ENCODE assay signal across 20 mouse cellular contexts in genomic region chr6:30600033-30600432, GRCm38 (mm10). TPM values are rescaled to one million over a fixed set of nuclear protein-coding genes. Genes with fewer than 3 reads are reported as not detected.
DNase-seq lines count a peak whose midpoint lies in the region; ATAC-seq and TF ChIP-seq lines count a peak whose summit lies in the region.
"Had no signal": no experiment of that assay in that cellular context is flagged by ENCODE, and none has a peak within 500 bp of the region (broad histone marks: within the 10 kb centered on the region; RNA-seq: fewer than 3 reads in every experiment).

No protein-coding gene starts in this region.

- H3K27me3 ChIP-seq in liver, embryonic 15.5 days = no peaks in the 10 kb centered on the region
- H3K27me3 ChIP-seq in liver, postnatal 0 days (ENCODE audit: insufficient read depth, low read length) = no peaks in the 10 kb centered on the region
- no peaks in the 10 kb centered on the region for H3K27me3 ChIP-seq in kidney, embryonic 14.5 days (ENCODE audit: control insufficient read depth, insufficient read depth, low read length)
- H3K27me3 ChIP-seq: heart, embryonic 15.5 days; hindbrain, embryonic 12.5 days; liver, embryonic 13.5 days; stomach, embryonic 15.5 days had no signal

- no peak overlapping the region for H3K4me2 ChIP-seq in liver, embryonic 15.5 days
- no peak overlapping the region for H3K4me2 ChIP-seq in liver, postnatal 0 days (ENCODE audit: low read depth, low read length)
- no peak overlapping the region for H3K4me2 ChIP-seq in kidney, embryonic 14.5 days (replicated peaks; ENCODE audit: low read depth, low read length)
- H3K4me2 ChIP-seq: heart, embryonic 15.5 days; hindbrain, embryonic 12.5 days; liver, embryonic 13.5 days; stomach, embryonic 15.5 days had no signal

- no peak for TF ChIP-seq EP300 in liver, postnatal 0 days (IDR thresholded peaks at IDR 0.05; ENCODE audit: low read depth)

- no peaks in the 10 kb centered on the region; the same call in 1 of the 2 replicates for H3K4me1 ChIP-seq in liver, embryonic 15.5 days (replicated peaks)
- H3K4me1 ChIP-seq in liver, postnatal 0 days (ENCODE audit: insufficient read depth) = no peaks in the 10 kb centered on the region
- peaks cover 22% of the 10 kb centered on the region for H3K4me1 ChIP-seq in kidney, embryonic 14.5 days (ENCODE audit: control insufficient read depth, insufficient read depth, low read length)
- H3K4me1 ChIP-seq: heart, embryonic 15.5 days; liver, embryonic 13.5 days had no signal

- WGBS in liver, embryonic 15.5 days (ENCODE audit: insufficient replicate concordance) = 44% methylated on average over 3 of the region's 3 CpGs
- 41% methylated on average over 3 of the region's 3 CpGs for WGBS in liver, postnatal 0 days (ENCODE audit: insufficient replicate concordance)
- 19% methylated on average over 3 of the region's 3 CpGs for WGBS in kidney, embryonic 14.5 days

- peak; percentile 28 for DNase-seq in adrenal gland, adult 2 months
- no peak for DNase-seq in adrenal gland, adult 18-20 months (ENCODE audit: low spot score in 2 of 2)
- DNase-seq in liver, postnatal 0 days = no peak
- peak; percentile 70 for DNase-seq in yolk sac, embryonic 10.5 days (ENCODE audit: low spot score)
- no peak for DNase-seq in left cerebral cortex, adult 9 months (ENCODE audit: low spot score in 2 of 2)
- DNase-seq: cerebellum, adult 18-20 months; layer of hippocampus, adult 9-11 months; liver, embryonic 13.5 days; lung, postnatal 14 days had no signal

- no peaks in the 10 kb centered on the region for H3K9me3 ChIP-seq in liver, embryonic 15.5 days (replicated peaks)
- H3K9me3 ChIP-seq in liver, postnatal 0 days (ENCODE audit: low read length) = no peaks in the 10 kb centered on the region
- no peaks in the 10 kb centered on the region for H3K9me3 ChIP-seq in kidney, embryonic 14.5 days (ENCODE audit: control insufficient read depth, low read length)
- H3K9me3 ChIP-seq: heart, embryonic 15.5 days; hindbrain, embryonic 12.5 days; liver, embryonic 13.5 days; stomach, embryonic 15.5 days had no signal

- no peaks in the 10 kb centered on the region for H3K36me3 ChIP-seq in liver, embryonic 15.5 days (replicated peaks)
- H3K36me3 ChIP-seq in liver, postnatal 0 days (replicated peaks; ENCODE audit: insufficient read depth, low read length) = no peaks in the 10 kb centered on the region
- H3K36me3 ChIP-seq in kidney, embryonic 14.5 days (ENCODE audit: control insufficient read depth, insufficient read depth, low read length) = no peaks in the 10 kb centered on the region
- H3K36me3 ChIP-seq: heart, embryonic 15.5 days; hindbrain, embryonic 12.5 days; liver, embryonic 13.5 days; stomach, embryonic 15.5 days had no signal

- H3K9ac ChIP-seq in liver, embryonic 15.5 days = no peak overlapping the region
- no peak overlapping the region for H3K9ac ChIP-seq in liver, postnatal 0 days (replicated peaks)
- H3K9ac ChIP-seq in kidney, embryonic 14.5 days (ENCODE audit: low read depth, low read length) = no peak overlapping the region
- H3K9ac ChIP-seq: heart, embryonic 15.5 days; hindbrain, embryonic 12.5 days; liver, embryonic 13.5 days; stomach, embryonic 15.5 days had no signal

- H3K27ac ChIP-seq in liver, embryonic 15.5 days (replicated peaks) = no peak overlapping the region
- no peak overlapping the region for H3K27ac ChIP-seq in liver, postnatal 0 days (ENCODE audit: low read depth)
- peak overlapping the region; percentile 63; the same call in 1 of the 2 replicates for H3K27ac ChIP-seq in kidney, embryonic 14.5 days (ENCODE audit: low read depth, low read length)
- H3K27ac ChIP-seq: heart, embryonic 15.5 days; hindbrain, embryonic 12.5 days; stomach, embryonic 15.5 days had no signal

- 0 out of 2 replicates have a peak, but pooled peaks have one; percentile 28 for ATAC-seq in liver, embryonic 15.5 days (ENCODE audit: insufficient read depth)
- ATAC-seq in liver, postnatal 0 days = no peak
- peak; percentile 71 for ATAC-seq in kidney, embryonic 14.5 days (ENCODE audit: low FRiP score, low TSS enrichment)
- ATAC-seq in CD4-positive, CD25-positive, alpha-beta regulatory T cell, adult 4 months = no peak
- ATAC-seq: activated CD4-positive, CD25-positive, alpha-beta regulatory T cell, adult 4 months; intestine, embryonic 16.5 days had no signal

- H3K4me3 ChIP-seq in liver, embryonic 15.5 days (replicated peaks) = no peak overlapping the region
- no peak overlapping the region for H3K4me3 ChIP-seq in liver, postnatal 0 days (ENCODE audit: low read depth, low read length)
- H3K4me3 ChIP-seq in kidney, embryonic 14.5 days (ENCODE audit: low read length) = no peak overlapping the region
- H3K4me3 ChIP-seq: heart, embryonic 15.5 days; hindbrain, embryonic 12.5 days; liver, embryonic 13.5 days; stomach, embryonic 15.5 days had no signal

- no peak for TF ChIP-seq CTCF in liver, postnatal 0 days (IDR thresholded peaks at IDR 0.05; ENCODE audit: low read depth)

RNA-seq across cellular contexts. Expression of gene Cpa5, which starts 10.8 kb away (rescaled TPM):
- total RNA-seq in adrenal gland, adult 2 months (2021) = not detected
- polyA plus RNA-seq in adrenal gland, adult 2 months (2012; rRNA removed) = not detected in 2 replicates
- total RNA-seq in adrenal gland, adult 18-20 months (2021) = not detected
- polyA plus RNA-seq in liver, embryonic 15.5 days (2015; fragmentation: Nextera tagmentation; extraction: Ambion mirVana) = 0.09 and 0.13 TPM in 2 replicates
- polyA plus RNA-seq in liver, postnatal 0 days (2015; fragmentation: Nextera tagmentation; extraction: Ambion mirVana) = not detected in 2 replicates
- polyA plus RNA-seq in kidney, embryonic 14.5 days (2014; fragmentation: Nextera tagmentation; extraction: Ambion mirVana) = 0.57 and 1.0 TPM in 2 replicates
- not detected for polyA plus RNA-seq in CD4-positive, CD25-positive, alpha-beta regulatory T cell, adult 4 months (2017; shearing (Covaris generic))
- total RNA-seq: left cerebral cortex, postnatal 14 days; neutrophil, adult 5-6 weeks had no signal
- polyA plus RNA-seq: activated CD4-positive, CD25-positive, alpha-beta regulatory T cell, adult 4 months; frontal cortex, adult 2 months; hindbrain, embryonic 12.5 days; intestine, embryonic 16.5 days; liver, embryonic 13.5 days had no signal

RNA-seq across cellular contexts. Expression of gene Cpa4, which starts 31.9 kb away (rescaled TPM):
- 1 to 10 TPM; 1.6 to 2.1 TPM for total RNA-seq in adrenal gland, adult 2 months (2021)
- 0.94 and 1.1 TPM in 2 replicates for polyA plus RNA-seq in adrenal gland, adult 2 months (2012; rRNA removed)
- total RNA-seq in adrenal gland, adult 18-20 months (2021) = 1 to 10 TPM; 1.4 to 1.7 TPM
- polyA plus RNA-seq in liver, embryonic 15.5 days (2015; fragmentation: Nextera tagmentation; extraction: Ambion mirVana) = 0.06 TPM in 1 of 2 replicates, not detected in the other
- polyA plus RNA-seq in liver, postnatal 0 days (2015; fragmentation: Nextera tagmentation; extraction: Ambion mirVana) = 0.05 TPM in 1 of 2 replicates, not detected in the other
- polyA plus RNA-seq in kidney, embryonic 14.5 days (2014; fragmentation: Nextera tagmentation; extraction: Ambion mirVana) = 0.09 and 0.12 TPM in 2 replicates
- not detected for polyA plus RNA-seq in CD4-positive, CD25-positive, alpha-beta regulatory T cell, adult 4 months (2017; shearing (Covaris generic))
- total RNA-seq: neutrophil, adult 5-6 weeks had no signal

RNA-seq across cellular contexts. Expression of gene Cpa1, which starts 39.0 kb away (rescaled TPM):
- total RNA-seq in adrenal gland, adult 2 months (2021) = not detected
- not detected in 2 replicates for polyA plus RNA-seq in adrenal gland, adult 2 months (2012; rRNA removed)
- total RNA-seq in adrenal gland, adult 18-20 months (2021) = not detected
- 1.8 and 8.5 TPM in 2 replicates for polyA plus RNA-seq in liver, embryonic 15.5 days (2015; fragmentation: Nextera tagmentation; extraction: Ambion mirVana)
- polyA plus RNA-seq in liver, postnatal 0 days (2015; fragmentation: Nextera tagmentation; extraction: Ambion mirVana) = 0.15 and 2.7 TPM in 2 replicates
- 1.8 and 2.0 TPM in 2 replicates for polyA plus RNA-seq in kidney, embryonic 14.5 days (2014; fragmentation: Nextera tagmentation; extraction: Ambion mirVana)
- not detected for polyA plus RNA-seq in CD4-positive, CD25-positive, alpha-beta regulatory T cell, adult 4 months (2017; shearing (Covaris generic))
- total RNA-seq: left cerebral cortex, postnatal 14 days; neutrophil, adult 5-6 weeks had no signal
- polyA plus RNA-seq: activated CD4-positive, CD25-positive, alpha-beta regulatory T cell, adult 4 months; frontal cortex, adult 2 months had no signal

RNA-seq across cellular contexts. Expression of gene Cpa2, which starts 58.7 kb away (rescaled TPM):
- under 1 TPM; 0.69 to 0.98 TPM for total RNA-seq in adrenal gland, adult 2 months (2021)
- polyA plus RNA-seq in adrenal gland, adult 2 months (2012; rRNA removed) = 0.10 TPM in 1 of 2 replicates, not detected in the other
- total RNA-seq in adrenal gland, adult 18-20 months (2021) = under 1 TPM; 0.43 to 0.74 TPM
- 1.7 and 7.5 TPM in 2 replicates for polyA plus RNA-seq in liver, embryonic 15.5 days (2015; fragmentation: Nextera tagmentation; extraction: Ambion mirVana)
- 0.63 and 2.1 TPM in 2 replicates for polyA plus RNA-seq in liver, postnatal 0 days (2015; fragmentation: Nextera tagmentation; extraction: Ambion mirVana)
- 22.7 and 29.8 TPM in 2 replicates for polyA plus RNA-seq in kidney, embryonic 14.5 days (2014; fragmentation: Nextera tagmentation; extraction: Ambion mirVana)
- polyA plus RNA-seq in CD4-positive, CD25-positive, alpha-beta regulatory T cell, adult 4 months (2017; shearing (Covaris generic)) = 1 to 10 TPM; 1.0 to 1.2 TPM
- total RNA-seq: neutrophil, adult 5-6 weeks had no signal

Comparison
In these comparisons a context has a peak if more than half of its experiments do, and no peak if none do; other contexts are left out.
1. DNase-seq: peak in adrenal gland, adult 2 months (single experiment) and yolk sac, embryonic 10.5 days (single experiment); none in adrenal gland, adult 18-20 months (0 of 2), liver, postnatal 0 days (single experiment) and left cerebral cortex, adult 9 months (0 of 2).
2. ATAC-seq: peak in liver, embryonic 15.5 days (single experiment) and kidney, embryonic 14.5 days (single experiment); none in liver, postnatal 0 days (single experiment) and CD4-positive, CD25-positive, alpha-beta regulatory T cell, adult 4 months (single experiment).